Mouse (Mus musculus) erythroid progenitor cell, adult 5-6 weeks (primary cell): Measurements from ENCODE around the gene Pde6b. TPM values are rescaled to one million over a fixed set of nuclear protein-coding genes. Genes with fewer than 3 reads are reported as not detected.

Experiments used
- ATAC-seq: replicated peaks from 2 replicates; pipeline ENCODE4 v1.8.0; 2016; ENCODE audit warnings: moderate number of reproducible peaks, mild to moderate bottlenecking, moderate TSS enrichment, inconsistent platforms; ENCODE audit not compliant: poor library complexity, low FRiP score, severe bottlenecking
- total RNA-seq, 2 experiments: library from RNA; stranded (forward) in 1 of 2; stranded (reverse) in 1 of 2; fragments of 150-400 nt in 1 of 2; fragments of 186-747, 209-891 nt in 1 of 2; gene quantifications; 2 replicates each; pipeline versions ENCODE4 v1.2.3 to v1.2.4; 2015 to 2017; ENCODE audit warnings: low replicate concordance in 2 of 2

The Pde6b gene
- not detected in 2 replicates for total RNA-seq (2015; ENCODE audit: low replicate concordance)
- not detected in 2 replicates for total RNA-seq (2017; ENCODE audit: low replicate concordance)

GRCm38 (mm10) chr5:108388201-108388600 is at the start of gene Pde6b:
Gene Pde6b (plus strand): TSS chr5:108388391.
- ATAC-seq, result no peak

DNA sequence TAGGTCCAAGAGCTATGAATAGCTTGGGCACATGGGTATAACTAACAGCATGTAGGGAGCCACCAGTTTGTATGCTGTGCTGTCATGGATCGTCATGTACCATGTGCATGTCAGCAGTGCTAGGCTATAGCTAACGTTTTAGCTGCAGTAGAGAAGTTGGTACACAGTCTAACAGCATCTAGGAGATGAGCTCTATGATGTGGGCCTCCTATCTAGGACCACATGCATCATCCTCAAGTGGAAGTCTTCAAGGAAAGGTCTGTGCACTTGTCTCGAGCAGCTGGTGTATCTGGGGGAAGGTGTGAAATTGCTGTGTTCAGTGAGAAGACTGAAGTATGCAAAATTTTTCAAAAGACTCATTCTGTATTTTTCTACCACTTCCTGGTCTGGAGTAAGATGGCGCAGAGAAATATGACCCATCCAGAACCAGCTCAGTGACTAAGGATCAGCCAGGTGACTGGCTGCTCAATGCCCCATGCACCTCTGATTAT is 44.5 kb upstream of the Pde6b start:
- ATAC-seq, result no peak

DNA sequence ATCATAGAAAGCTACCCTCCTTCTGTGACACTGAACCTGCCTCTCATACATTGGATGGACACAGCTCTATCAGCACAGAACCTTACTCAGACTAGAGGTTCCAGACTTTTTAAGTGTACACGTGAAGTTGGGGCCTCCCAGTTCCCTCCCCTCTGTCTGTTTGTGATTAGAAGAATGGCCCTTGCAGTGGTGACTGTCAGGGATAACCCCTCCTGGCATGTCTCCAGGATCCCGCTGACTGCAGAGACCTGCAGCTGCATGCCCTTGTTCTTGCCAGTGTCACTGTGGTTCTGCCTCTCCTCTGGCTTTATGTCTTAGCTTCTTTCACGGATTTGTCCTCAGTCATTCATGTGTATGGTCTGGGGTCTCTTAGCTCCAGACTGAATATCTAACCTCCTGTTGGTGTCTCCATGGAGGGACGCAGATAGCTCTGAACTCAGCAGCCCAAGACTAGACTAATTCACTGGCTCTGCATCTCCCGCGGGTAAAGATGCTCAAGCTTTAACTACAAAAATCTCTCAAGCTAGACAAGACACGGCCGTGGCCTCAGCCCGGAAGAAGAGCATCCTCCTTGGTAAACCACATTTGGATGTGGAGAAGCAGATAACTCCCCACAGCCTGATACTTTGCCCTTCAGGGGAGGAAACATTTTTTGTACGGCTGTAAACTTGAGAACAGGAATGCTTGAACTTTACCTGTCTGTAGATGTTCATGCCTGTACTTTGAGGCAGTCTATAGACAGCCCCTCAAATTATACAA is 42.7 kb upstream of the Pde6b start:
- ATAC-seq, result peak; percentile 46; the same call in 1 of the 2 replicates

DNA sequence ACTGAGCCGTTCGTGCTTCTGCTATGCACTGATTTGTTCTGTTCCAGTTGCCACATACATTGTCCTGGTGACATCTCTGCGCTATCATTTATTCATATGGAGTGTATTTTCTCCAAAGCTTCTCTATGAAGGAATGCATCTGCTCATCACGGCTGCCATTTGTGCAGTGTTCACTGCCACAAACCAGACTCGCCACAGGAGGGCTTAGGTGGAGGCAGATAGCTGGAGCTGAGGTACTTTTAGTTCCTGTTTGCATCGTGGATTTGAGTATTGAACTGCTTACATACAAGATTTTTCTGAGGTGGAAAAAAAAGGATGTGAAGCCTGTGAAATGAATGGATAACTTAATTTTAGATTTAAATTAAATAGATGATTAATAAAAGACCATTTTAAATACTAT is 40.3 kb upstream of the Pde6b start:
- no peak for ATAC-seq

DNA sequence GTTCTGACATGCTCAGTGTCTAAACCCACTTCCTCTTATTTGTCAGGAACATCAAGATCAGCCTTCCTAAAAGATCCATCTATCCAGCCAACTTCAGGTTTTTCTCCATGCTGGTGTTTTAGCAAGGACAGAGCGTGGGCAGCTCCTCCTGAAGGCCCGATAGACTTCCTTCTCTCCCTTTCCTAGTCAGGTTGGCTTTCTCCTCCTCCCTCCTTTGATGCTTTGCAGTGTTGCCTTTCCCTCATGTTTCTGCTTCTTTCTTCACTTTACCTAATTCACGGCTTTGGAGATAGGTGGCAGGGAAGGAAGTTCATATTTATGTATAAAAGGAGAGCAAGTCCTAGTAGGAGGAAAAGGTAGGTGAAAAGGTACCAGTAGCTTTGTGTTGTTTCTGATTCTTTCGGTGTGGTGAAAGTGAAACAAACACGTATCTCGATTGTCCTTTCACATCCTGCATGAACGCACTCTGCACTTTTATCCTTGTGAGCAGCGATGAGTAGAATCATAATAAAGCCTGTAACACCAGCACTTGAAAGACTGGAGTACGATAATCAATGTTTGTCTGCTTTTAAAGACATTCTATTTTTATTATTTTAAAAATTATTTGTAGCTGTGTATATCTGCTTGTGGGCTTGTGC is 38.6 kb upstream of the Pde6b start:
- ATAC-seq, result no peak

DNA sequence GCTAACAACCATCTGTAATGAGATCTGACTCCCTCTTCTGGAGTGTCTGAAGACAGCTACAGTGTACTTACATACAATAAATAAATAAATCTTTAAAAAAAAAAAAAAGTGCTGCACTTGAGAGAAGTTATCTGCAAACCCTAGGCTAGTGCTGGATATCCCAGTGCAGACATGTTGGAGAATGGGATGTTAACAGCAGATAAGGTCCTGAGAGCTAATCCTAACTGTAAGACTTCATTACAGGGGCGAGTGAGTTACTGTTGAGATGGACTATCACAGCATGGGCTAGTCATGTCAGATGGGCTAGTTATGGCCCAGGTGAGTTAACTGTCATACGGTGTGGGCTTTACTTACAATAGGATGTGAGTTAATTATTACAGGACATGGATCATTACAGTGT is 34.1 kb upstream of the Pde6b start:
- no peak for ATAC-seq

- ATAC-seq, result no peak
Measured at GRCm38 (mm10) chr5:108357862-108358261, 30.3 kb upstream of the Pde6b start.

- ATAC-seq, result no peak
Measured at GRCm38 (mm10) chr5:108359491-108359890, 28.7 kb upstream of the Pde6b start.

- ATAC-seq, result no peak
Measured at GRCm38 (mm10) chr5:108360211-108360610, 28.0 kb upstream of the Pde6b start.

DNA sequence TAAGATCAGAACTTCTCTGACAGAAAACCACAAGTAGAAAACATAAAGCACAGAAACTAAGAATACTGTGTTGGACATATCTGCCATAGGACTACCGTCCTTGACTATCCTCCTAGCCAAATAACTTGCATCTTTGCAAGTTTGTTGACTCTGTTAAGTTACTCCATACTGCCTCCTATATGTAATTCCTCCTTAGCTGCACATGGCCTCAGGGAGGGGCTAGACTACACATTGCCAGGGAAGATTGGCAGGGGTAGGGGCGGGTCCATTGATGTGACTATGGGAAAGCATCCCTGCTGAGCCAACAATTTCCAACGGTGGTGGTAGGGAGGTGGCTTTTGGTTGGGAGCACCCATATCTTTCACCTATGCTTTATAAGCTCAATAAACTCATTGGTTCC is 25.9 kb upstream of the Pde6b start:
- ATAC-seq, result no peak

- no peak for ATAC-seq
Measured at GRCm38 (mm10) chr5:108366328-108366983, 21.7 kb upstream of the Pde6b start.

GRCm38 (mm10) chr5:108366984-108367841 is 21.0 kb upstream of the Pde6b start:
- ATAC-seq, result no peak

DNA sequence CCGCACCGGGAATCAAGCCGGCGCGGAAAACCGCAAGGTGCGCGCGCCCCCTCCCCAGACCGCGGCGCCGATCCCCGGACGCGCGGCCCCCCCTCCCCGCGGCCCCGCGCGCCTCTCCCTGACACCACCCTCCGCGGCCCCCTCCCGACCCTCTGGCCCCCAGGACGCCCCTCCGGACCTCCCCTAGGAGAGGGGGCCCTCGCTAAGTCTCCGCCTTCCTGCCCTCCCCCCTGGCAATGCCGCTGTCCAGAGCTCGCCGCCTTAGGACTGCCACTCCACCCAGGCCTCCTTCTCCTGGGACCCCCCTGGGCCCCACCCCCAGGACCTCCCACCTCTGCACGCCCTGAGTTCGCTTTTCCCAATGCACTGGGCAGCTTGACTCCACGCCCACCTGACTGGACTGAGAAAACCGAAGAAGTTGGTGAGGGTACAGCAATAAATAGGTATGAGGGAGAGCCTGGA is 20.3 kb upstream of the Pde6b start, which contains the start of gene Gm42517:
Gene Gm42517, minus strand, starts transcription at position 52 of the 462 bp plus-strand sequence.
- ATAC-seq, result no peak

DNA sequence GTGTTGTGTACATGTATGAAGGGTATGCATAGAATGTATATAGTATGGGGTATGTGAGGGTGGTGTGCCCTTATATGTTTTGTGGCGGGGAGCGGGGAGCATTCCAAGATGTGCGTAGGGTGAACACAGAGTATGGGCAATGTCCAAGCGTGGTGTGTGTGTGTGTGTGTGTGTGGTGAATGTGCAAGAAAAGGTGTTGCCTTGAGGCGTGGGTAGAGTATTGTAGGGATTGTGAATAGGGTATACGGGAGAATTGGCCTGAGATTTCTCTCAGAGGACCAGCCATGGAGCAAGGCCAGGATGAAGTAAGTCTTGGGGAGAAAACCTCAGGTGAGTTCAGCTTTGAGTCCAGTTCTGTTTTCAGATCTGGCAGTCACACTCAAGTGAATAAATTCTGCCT is 19.7 kb upstream of the Pde6b start:
- ATAC-seq, result no peak

- no peak for ATAC-seq
Measured at GRCm38 (mm10) chr5:108368851-108369621, 19.2 kb upstream of the Pde6b start.

DNA sequence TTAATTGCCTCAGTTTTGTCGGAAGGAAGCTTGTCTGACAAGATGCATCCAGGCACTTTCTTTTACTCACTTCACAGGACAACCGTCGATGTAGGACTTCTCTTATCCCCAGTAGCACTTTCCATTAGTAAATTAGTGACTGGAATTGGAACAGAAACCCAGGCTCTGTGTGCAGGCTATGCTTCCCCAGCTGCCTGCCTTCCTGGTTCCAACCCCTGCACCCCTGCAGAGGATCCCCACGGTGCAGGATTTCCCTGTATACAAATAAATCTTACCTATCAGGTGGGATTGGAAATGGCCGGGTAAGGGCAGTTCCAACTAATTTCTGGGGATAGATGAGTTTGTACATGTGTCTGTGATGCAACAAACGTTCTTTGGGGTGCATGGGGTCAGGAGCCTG is 18.2 kb upstream of the Pde6b start:
- ATAC-seq, result no peak

DNA sequence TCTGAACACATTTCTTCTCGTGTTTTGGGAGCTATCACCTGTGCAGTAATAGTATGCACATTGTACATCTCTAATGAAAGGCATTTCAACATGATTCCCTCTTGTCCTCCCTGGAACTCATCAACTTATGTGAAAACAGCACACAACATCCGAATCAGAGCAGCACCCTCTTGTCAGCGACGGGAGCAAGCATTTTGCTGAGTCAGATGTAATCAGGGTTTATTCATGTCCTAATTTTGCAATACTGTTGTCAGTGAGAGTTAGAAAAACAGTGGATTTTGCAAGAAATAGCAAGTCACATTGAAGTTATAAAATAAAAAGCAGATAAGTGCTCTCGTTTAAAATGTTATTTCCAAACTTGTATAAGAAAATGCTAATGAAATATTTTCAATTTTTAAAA is 14.1 kb upstream of the Pde6b start:
- ATAC-seq, result no peak

DNA sequence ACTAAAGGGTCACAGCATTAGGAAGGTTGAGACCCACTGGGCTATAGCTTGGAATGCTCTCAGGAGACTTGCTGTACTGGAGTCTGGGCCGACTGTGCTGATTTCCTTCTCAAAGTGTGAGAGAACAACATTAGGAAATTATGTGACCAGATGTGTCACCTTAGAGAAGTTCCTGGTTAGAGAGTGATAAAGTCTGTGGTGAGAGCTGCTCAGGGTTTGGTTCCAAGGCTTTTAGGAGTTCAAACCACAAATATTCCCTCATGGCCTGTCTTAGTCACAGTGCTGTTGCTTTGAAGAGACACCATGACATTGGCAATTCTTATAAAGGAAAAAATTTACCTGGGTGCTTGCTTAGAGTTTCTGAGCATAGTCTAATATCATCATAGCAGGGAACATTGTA is 12.1 kb upstream of the Pde6b start:
- ATAC-seq, result no peak

GRCm38 (mm10) chr5:108378346-108378745 is 9.8 kb upstream of the Pde6b start:
- ATAC-seq, result no peak
